Mouse (Mus musculus) midbrain, embryonic 15.5 days (tissue): ENCODE measurements at regions not wholly inside any gene's neighbourhood (a gene's known extent, or its start where the extent isn't known, plus 50 kb on each side); places are given as distances from the start of the nearest gene placed in this dataset.

Experiments used
- ATAC-seq: fragments of 200-750 bp; cut with Nextera tagmentation; replicated peaks from 2 replicates; pipeline ENCODE4 v1.8.0; 2017; ENCODE audit warnings: moderate TSS enrichment
- H3K27ac ChIP-seq: fragments of 300-500 bp; sonication (generic); 2 replicates; pipeline ENCODE4 v1.5.1; 2015; ENCODE audit warnings: mild to moderate bottlenecking, inconsistent platforms
- H3K27me3 ChIP-seq: fragments of 300-500 bp; sonication (generic); replicated peaks from 2 replicates; pipeline ENCODE4 v1.6.1; 2015; ENCODE audit warnings: inconsistent platforms
- H3K36me3 ChIP-seq: fragments of 300-500 bp; sonication (generic); replicated peaks from 2 replicates; pipeline ENCODE4 v1.6.1; 2015; ENCODE audit warnings: inconsistent platforms
- H3K4me1 ChIP-seq: fragments of 300-500 bp; sonication (generic); 2 replicates; pipeline ENCODE4 v1.6.1; 2015; ENCODE audit warnings: inconsistent platforms
- H3K4me2 ChIP-seq: fragments of 300-500 bp; sonication (generic); 2 replicates; pipeline ENCODE4 v1.6.1; 2015; ENCODE audit warnings: inconsistent platforms, mild to moderate bottlenecking, moderate library complexity
- H3K4me3 ChIP-seq: fragments of 300-500 bp; sonication (generic); 2 replicates; pipeline ENCODE4 v1.5.1; 2015; ENCODE audit warnings: mild to moderate bottlenecking, inconsistent platforms
- H3K9ac ChIP-seq: fragments of 300-500 bp; sonication (generic); 2 replicates; pipeline ENCODE4 v1.6.1; 2015; ENCODE audit warnings: mild to moderate bottlenecking, inconsistent platforms
- H3K9me3 ChIP-seq: fragments of 300-500 bp; sonication (generic); 2 replicates; pipeline ENCODE4 v1.6.1; 2016; ENCODE audit warnings: inconsistent platforms
- WGBS: fragments of 180-500 bp; shearing (Covaris S2); methylation state at CpG from one replicate; pipeline ENCODE4 v1.1.7; 2015; ENCODE audit warnings: mixed read lengths; 5-methylcytosine and 5-hydroxymethylcytosine counted together

DNA sequence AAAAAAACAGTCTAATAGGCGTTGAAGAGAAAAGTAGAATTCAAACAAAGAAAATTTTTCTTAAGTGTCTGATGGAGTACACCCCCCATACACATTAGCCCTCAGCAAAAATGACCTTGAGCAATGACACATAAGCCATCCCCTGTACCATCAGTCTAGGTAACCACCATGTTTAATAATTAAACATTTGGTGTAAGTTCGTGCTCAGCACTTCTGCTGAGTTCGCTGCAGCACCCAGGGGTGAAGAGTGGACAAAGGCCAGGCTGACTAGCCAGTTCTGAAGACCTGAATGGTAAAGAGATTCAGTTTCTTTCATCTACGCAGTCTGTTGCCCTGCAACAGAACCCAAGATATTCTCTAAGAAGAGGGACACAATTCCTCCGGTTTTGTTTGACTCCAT is 572.3 kb upstream of the Nox3 start:
- H3K36me3 ChIP-seq, result no peaks in the 10 kb centered on the region
- no peak overlapping the region for H3K9ac ChIP-seq
- no peaks in the 10 kb centered on the region for H3K27me3 ChIP-seq
- 68% methylated on average over 5 of the region's 5 CpGs for WGBS
- H3K9me3 ChIP-seq, result no peaks in the 10 kb centered on the region
- ATAC-seq, result no peak
- H3K27ac ChIP-seq, result no peak overlapping the region
- H3K4me3 ChIP-seq, result no peak overlapping the region
- peaks cover 19% of the 10 kb centered on the region for H3K4me1 ChIP-seq
- no peak overlapping the region for H3K4me2 ChIP-seq

GRCm38 (mm10) chr17:4272456-4272855 is 576.4 kb upstream of the Nox3 start:
- no peak overlapping the region for H3K4me2 ChIP-seq
- no peak for ATAC-seq
- no peak overlapping the region for H3K9ac ChIP-seq
- H3K27ac ChIP-seq, result no peak overlapping the region
- H3K27me3 ChIP-seq, result no peaks in the 10 kb centered on the region
- H3K4me1 ChIP-seq, result peaks cover 5% of the 10 kb centered on the region; the same call in 1 of the 2 replicates
- no peak overlapping the region for H3K4me3 ChIP-seq
- WGBS, result 81% methylated on average over 5 of the region's 5 CpGs
- H3K36me3 ChIP-seq, result no peaks in the 10 kb centered on the region
- H3K9me3 ChIP-seq, result no peaks in the 10 kb centered on the region

DNA sequence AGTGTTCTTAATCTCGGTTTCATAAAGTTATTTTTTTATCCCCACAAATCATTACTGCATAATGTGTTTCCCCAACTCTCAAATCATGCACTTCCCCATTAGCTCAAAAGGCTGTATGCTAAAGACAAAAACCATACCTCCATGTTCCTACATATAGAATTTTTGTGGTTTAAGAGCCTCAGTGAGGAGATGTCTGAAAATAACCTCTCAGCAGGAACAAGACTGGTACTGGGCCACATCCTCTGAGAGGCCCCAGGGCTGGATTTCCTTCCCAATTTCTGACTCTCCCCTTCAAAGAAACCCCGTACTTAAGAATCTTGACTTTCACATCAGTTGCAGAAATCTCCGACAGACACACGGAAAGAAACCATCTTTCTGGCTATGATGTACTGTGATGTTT is 580.7 kb upstream of the Nox3 start:
- H3K9me3 ChIP-seq, result no peaks in the 10 kb centered on the region
- H3K27me3 ChIP-seq, result no peaks in the 10 kb centered on the region
- H3K9ac ChIP-seq, result no peak overlapping the region
- no peak overlapping the region for H3K4me3 ChIP-seq
- no peak overlapping the region for H3K27ac ChIP-seq
- H3K36me3 ChIP-seq, result no peaks in the 10 kb centered on the region
- WGBS, result 84% methylated on average over 4 of the region's 4 CpGs
- no peak overlapping the region for H3K4me2 ChIP-seq
- ATAC-seq, result no peak
- no peaks in the 10 kb centered on the region for H3K4me1 ChIP-seq

GRCm38 (mm10) chr17:4278239-4278827 is 582.3 kb upstream of the Nox3 start:
- Histone ChIP-seq H3K9ac (no peak overlapping the region), H3K27ac (no peak overlapping the region), H3K4me2 (no peak overlapping the region), H3K27me3 (no peaks in the 10 kb centered on the region), H3K4me1 (no peaks in the 10 kb centered on the region), H3K4me3 (no peak overlapping the region), H3K36me3 (no peaks in the 10 kb centered on the region), H3K9me3 (no peaks in the 10 kb centered on the region)
- ATAC-seq, result no peak
- 67% methylated on average over 4 of the region's 4 CpGs for WGBS

DNA sequence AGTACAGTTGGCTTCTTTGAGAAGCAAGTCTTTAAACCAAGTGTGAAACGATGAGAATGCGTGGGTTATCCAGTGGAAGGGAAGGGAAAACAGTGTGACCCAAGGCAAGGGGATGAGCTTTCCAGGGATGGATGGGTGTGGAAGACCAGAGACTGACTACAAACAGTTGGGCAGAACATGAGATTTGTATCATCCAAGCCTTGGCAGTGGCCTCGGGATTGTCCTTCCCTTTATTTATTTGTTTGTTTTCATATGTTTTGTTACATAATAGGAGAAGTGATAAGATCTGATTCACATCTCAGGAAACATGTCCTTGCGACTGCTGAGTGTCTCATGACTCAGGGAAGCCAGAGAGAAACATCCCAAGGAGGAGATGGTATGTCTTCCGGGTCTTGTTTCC is 585.4 kb upstream of the Nox3 start:
- Histone ChIP-seq H3K9me3 (no peaks in the 10 kb centered on the region), H3K4me1 (no peaks in the 10 kb centered on the region), H3K27me3 (no peaks in the 10 kb centered on the region), H3K4me3 (no peak overlapping the region), H3K4me2 (no peak overlapping the region), H3K36me3 (no peaks in the 10 kb centered on the region), H3K27ac (no peak overlapping the region), H3K9ac (no peak overlapping the region)
- no peak for ATAC-seq
- WGBS, result 94% methylated on average over 5 of the region's 5 CpGs

DNA sequence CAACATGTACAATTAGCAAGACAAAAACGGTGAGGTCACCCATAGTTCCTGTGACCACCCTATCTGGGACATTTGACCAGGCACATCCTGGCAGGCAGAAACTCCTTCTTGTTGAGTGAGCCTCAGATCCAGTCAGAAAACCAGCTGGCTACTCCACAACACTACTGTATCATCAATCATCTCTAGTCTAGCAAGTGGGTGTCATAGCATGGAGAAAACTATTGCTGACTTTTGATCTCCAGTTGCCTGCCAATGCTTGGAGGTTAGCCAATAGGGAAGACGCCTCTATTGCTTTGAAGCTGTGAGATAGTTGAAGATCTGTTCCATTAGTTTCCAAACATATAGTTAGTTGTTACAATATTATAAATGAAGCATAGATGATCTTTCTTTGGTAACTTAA is 595.4 kb upstream of the Nox3 start:
- Histone ChIP-seq H3K9me3 (no peaks in the 10 kb centered on the region), H3K27me3 (no peaks in the 10 kb centered on the region), H3K27ac (no peak overlapping the region), H3K36me3 (no peaks in the 10 kb centered on the region), H3K4me2 (no peak overlapping the region), H3K4me1 (no peaks in the 10 kb centered on the region), H3K4me3 (no peak overlapping the region), H3K9ac (no peak overlapping the region)
- 93% methylated on average over 2 of the region's 2 CpGs for WGBS
- ATAC-seq, result no peak

GRCm38 (mm10) chr17:4296521-4297155 is 600.6 kb upstream of the Nox3 start:
- no peak overlapping the region for H3K4me3 ChIP-seq
- H3K4me1 ChIP-seq, result peaks cover 6% of the 10 kb centered on the region; the same call in 1 of the 2 replicates
- no peak overlapping the region for H3K9ac ChIP-seq
- WGBS, result 72% methylated on average over 6 of the region's 6 CpGs
- no peak overlapping the region for H3K4me2 ChIP-seq
- no peak overlapping the region for H3K27ac ChIP-seq
- no peaks in the 10 kb centered on the region for H3K36me3 ChIP-seq
- H3K9me3 ChIP-seq, result no peaks in the 10 kb centered on the region
- ATAC-seq, result no peak
- H3K27me3 ChIP-seq, result no peaks in the 10 kb centered on the region

DNA sequence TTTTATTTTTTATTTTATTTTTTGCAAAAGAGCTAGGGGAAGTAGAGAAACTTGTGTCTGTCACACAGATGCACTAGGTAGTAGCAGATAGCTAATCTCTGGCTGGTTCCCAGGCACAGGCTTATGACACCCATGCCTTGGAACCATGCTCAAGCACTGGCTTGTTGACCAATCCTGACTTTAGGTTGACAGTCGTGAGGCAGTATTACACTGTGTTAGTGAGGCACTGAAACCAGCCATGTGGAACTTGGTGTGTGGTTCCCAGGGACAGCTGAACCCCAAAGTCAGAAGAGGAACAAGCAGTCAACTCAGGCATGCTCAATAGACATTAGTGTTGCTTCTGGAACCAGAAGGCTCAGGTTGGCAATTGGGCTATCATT is 601.1 kb upstream of the Nox3 start:
- no peaks in the 10 kb centered on the region for H3K36me3 ChIP-seq
- 70% methylated on average over 1 of the region's 1 CpGs for WGBS
- no peak overlapping the region for H3K27ac ChIP-seq
- H3K4me1 ChIP-seq, result peaks cover 6% of the 10 kb centered on the region; the same call in 1 of the 2 replicates
- no peaks in the 10 kb centered on the region for H3K27me3 ChIP-seq
- H3K9me3 ChIP-seq, result no peaks in the 10 kb centered on the region
- H3K4me2 ChIP-seq, result no peak overlapping the region
- H3K9ac ChIP-seq, result no peak overlapping the region
- no peak for ATAC-seq
- no peak overlapping the region for H3K4me3 ChIP-seq

DNA sequence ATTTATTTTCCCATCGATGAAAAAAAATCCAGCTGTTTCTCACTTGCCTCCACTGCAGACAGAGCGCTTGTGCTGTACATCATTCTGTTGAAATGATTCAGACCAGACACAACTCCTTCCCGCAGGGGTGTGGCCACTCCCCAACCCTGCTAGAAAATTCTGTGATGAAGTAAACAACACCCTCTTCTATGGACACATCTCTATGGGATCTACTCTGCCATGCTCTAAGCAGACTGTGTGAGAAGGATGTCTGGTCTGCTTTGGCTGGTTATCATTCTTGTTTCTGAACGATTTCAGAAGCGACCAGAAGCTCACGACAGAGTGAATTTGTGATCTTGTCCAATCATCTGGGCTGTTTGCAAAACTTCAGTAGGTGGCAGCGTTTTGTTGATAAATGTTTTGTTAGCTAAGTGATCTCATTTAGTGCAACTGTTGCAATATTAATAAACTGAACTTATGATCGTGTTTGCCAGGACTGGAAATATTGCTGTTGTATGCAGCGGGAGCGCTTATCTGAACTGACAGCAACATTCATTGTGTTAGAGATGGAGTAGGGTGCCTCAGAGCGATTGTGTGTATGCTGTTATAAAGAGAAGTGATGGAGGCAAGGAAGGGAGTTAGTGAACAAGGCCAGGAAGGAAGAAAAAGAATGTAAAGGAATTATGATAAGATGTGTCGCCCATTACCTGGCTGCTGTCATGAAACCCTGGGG is 605.2 kb upstream of the Nox3 start:
- Histone ChIP-seq H3K27me3 (no peaks in the 10 kb centered on the region), H3K4me3 (no peak overlapping the region), H3K4me1 (peaks cover 6% of the 10 kb centered on the region; the same call in 1 of the 2 replicates), H3K4me2 (no peak overlapping the region), H3K27ac (no peak overlapping the region), H3K36me3 (no peaks in the 10 kb centered on the region), H3K9ac (no peak overlapping the region), H3K9me3 (no peaks in the 10 kb centered on the region)
- WGBS, result 83% methylated on average over 12 of the region's 12 CpGs
- ATAC-seq, result no peak

- H3K27ac ChIP-seq, result no peak overlapping the region
- no peak overlapping the region for H3K4me3 ChIP-seq
- no peak overlapping the region for H3K9ac ChIP-seq
- 32% methylated on average over 4 of the region's 4 CpGs for WGBS
- ATAC-seq, result no peak; the same call in 1 of the 2 replicates
- H3K36me3 ChIP-seq, result no peaks in the 10 kb centered on the region
- H3K27me3 ChIP-seq, result no peaks in the 10 kb centered on the region
- H3K4me1 ChIP-seq, result no peaks in the 10 kb centered on the region
- H3K9me3 ChIP-seq, result no peaks in the 10 kb centered on the region
- H3K4me2 ChIP-seq, result no peak overlapping the region
Observed at GRCm38 (mm10) chr17:4311785-4312379, 615.8 kb upstream of the Nox3 start.

DNA sequence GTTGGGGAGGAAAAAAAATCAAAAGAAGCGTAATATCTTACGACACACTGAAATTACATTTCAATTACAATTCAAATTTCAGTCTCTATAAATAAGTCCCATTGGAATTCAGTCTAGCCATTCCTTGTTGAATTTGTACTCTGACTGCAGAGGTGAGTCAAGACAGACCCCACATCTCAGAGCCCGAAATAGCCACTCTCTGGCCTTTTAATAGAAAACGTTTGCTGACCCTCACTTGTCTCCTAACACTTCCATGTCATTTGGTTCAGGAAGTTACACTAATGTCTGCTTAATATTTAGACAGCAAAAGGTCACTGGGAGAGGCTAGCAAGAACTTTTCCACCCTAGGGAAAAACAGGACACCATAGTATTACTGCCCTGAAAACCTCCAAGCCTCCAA is 623.1 kb upstream of the Nox3 start:
- no peaks in the 10 kb centered on the region for H3K36me3 ChIP-seq
- H3K27me3 ChIP-seq, result no peaks in the 10 kb centered on the region
- WGBS, result 89% methylated on average over 4 of the region's 4 CpGs
- no peak overlapping the region for H3K4me3 ChIP-seq
- no peaks in the 10 kb centered on the region for H3K4me1 ChIP-seq
- H3K9me3 ChIP-seq, result no peaks in the 10 kb centered on the region
- H3K9ac ChIP-seq, result no peak overlapping the region
- H3K4me2 ChIP-seq, result no peak overlapping the region
- no peak for ATAC-seq
- H3K27ac ChIP-seq, result no peak overlapping the region

DNA sequence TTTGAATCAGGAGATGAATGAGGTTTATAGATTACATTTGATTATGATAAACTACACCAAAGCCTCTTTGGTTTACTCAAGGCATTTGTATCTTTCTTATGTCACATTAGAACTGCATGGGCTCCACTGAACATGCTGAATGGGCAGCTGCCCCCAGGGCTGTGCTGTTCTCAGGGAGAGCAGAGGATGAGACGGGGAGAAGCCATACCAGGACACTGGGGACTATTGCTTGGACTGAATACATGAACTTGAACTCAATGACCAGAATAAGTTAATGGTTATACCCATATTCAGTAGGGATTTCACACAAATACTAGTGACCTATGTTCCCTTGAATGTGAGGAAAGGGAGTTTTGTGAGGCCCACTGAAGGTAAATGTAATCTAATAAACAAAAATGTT is 632.7 kb upstream of the Nox3 start:
- 61% methylated on average over 1 of the region's 1 CpGs for WGBS
- Histone ChIP-seq H3K9me3 (no peaks in the 10 kb centered on the region), H3K27ac (no peak overlapping the region), H3K4me1 (peaks cover 8% of the 10 kb centered on the region; the same call in 1 of the 2 replicates), H3K36me3 (no peaks in the 10 kb centered on the region), H3K27me3 (no peaks in the 10 kb centered on the region), H3K9ac (no peak overlapping the region), H3K4me2 (no peak overlapping the region), H3K4me3 (no peak overlapping the region)
- no peak for ATAC-seq
